Mouse (Mus musculus) T-cell, adult 2 months (primary cell): ENCODE data around the gene Dctpp1.

ENCODE experiments used
- DNase-seq: peaks from one replicate; pipeline ENCODE4 v3.0.0; 2022; ENCODE audit warnings: low spot score

The Dctpp1 gene

GRCm38 (mm10) chr7:127231826-127232621, 28.5 kb downstream of the Dctpp1 start:
- DNase-seq: no peak

GRCm38 (mm10) chr7:127231376-127231775, 29.1 kb downstream of the Dctpp1 start:
- DNase-seq: no peak

- DNase-seq: peak; percentile 85
Measured at GRCm38 (mm10) chr7:127228615-127229303, 31.8 kb downstream of the Dctpp1 start.

GRCm38 (mm10) chr7:127225147-127225995, 35.1 kb downstream of the Dctpp1 start:
- no peak for DNase-seq

- DNase-seq: no peak
Measured at GRCm38 (mm10) chr7:127224616-127225015, 35.9 kb downstream of the Dctpp1 start.

GRCm38 (mm10) chr7:127223515-127224478, 36.7 kb downstream of the Dctpp1 start:
- no peak for DNase-seq

- no peak for DNase-seq
Measured at GRCm38 (mm10) chr7:127223106-127223505, 37.4 kb downstream of the Dctpp1 start.

GRCm38 (mm10) chr7:127220440-127220839, 40.1 kb downstream of the Dctpp1 start:
- DNase-seq: peak; percentile 68

GRCm38 (mm10) chr7:127218670-127219069, 41.8 kb downstream of the Dctpp1 start:
- no peak for DNase-seq

- peak; percentile 70 for DNase-seq
Measured at GRCm38 (mm10) chr7:127217901-127218642, 42.4 kb downstream of the Dctpp1 start.

- no peak for DNase-seq
Measured at GRCm38 (mm10) chr7:127217475-127217874, 43.0 kb downstream of the Dctpp1 start.

- DNase-seq: no peak
Measured at GRCm38 (mm10) chr7:127216307-127216706, 44.2 kb downstream of the Dctpp1 start.

GRCm38 (mm10) chr7:127214981-127215871, 45.3 kb downstream of the Dctpp1 start:
- DNase-seq: peak; percentile 79

GRCm38 (mm10) chr7:127214521-127214920, 46.0 kb downstream of the Dctpp1 start:
- DNase-seq: no peak

GRCm38 (mm10) chr7:127213930-127214329, 46.6 kb downstream of the Dctpp1 start:
- no peak for DNase-seq

- DNase-seq: peak; percentile 34
Measured at GRCm38 (mm10) chr7:127213485-127213884, 47.0 kb downstream of the Dctpp1 start.

- DNase-seq: no peak
Measured at GRCm38 (mm10) chr7:127212432-127213250, 47.9 kb downstream of the Dctpp1 start.

GRCm38 (mm10) chr7:127211014-127211745, 49.3 kb downstream of the Dctpp1 start:
- peak; percentile 62 for DNase-seq
